Mouse (Mus musculus) common myeloid progenitor, adult 5-6 weeks (primary cell): ENCODE data around the gene Gnaq. TPM values are rescaled to one million over a fixed set of nuclear protein-coding genes. Genes with fewer than 3 reads are reported as not detected.

Experiments
- ATAC-seq: replicated peaks from 2 replicates; pipeline ENCODE4 v1.8.0; 2016; ENCODE audit warnings: low read depth, mild to moderate bottlenecking, moderate TSS enrichment, inconsistent platforms; ENCODE audit not compliant: poor library complexity, severe bottlenecking
- total RNA-seq: library from RNA; stranded (forward); fragments of 200-1000, 187-1606 nt; gene quantifications from 2 replicates; pipeline ENCODE4 v1.2.3, GENCODE M21; 2017

The Gnaq gene
- total RNA-seq, 1 experiment from 2014 or later, result 20.5 TPM

DNA sequence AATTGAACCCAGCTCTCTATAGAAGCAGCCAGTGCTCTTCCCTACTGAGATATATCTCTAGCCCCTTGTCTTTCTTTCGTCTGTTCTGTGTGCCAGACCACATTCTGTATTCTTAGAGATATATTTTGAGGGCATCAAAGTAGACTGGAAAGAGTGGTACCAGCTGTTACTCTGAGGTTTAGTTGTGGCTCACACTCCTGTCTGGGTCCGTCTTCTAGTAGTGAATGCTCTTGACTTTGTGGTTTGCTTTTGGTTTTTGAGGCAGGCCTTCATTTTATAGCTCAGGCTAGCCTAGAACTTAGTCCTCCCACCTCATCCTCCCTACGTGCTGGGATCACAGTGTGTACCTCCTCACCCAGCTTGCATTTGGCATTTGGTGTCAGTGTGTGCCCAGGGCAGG, 54.4 kb downstream of the Gnaq start:
- ATAC-seq, result 0 out of 2 replicates have a peak, but pooled peaks have one; percentile 36

DNA sequence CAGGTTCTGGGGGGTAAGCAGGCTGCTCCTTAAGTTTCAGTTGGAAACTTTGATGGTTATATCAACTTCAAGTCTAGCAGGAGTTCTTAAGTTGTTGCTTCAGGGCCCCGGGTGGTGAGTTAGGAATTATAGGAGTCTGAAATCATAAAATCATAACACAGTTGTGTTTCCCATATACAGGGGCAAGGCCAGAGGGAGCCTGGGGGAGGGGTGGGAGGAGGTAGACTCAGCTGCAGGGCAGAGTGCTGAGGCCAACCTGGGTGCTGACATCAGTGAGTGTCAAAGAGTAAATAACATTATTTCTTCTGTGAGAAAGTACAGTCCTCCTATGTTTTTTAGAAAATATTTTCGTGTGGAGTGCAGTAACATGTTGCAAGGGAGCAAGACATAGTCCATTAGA, 55.3 kb downstream of the Gnaq start:
- no peak for ATAC-seq

DNA sequence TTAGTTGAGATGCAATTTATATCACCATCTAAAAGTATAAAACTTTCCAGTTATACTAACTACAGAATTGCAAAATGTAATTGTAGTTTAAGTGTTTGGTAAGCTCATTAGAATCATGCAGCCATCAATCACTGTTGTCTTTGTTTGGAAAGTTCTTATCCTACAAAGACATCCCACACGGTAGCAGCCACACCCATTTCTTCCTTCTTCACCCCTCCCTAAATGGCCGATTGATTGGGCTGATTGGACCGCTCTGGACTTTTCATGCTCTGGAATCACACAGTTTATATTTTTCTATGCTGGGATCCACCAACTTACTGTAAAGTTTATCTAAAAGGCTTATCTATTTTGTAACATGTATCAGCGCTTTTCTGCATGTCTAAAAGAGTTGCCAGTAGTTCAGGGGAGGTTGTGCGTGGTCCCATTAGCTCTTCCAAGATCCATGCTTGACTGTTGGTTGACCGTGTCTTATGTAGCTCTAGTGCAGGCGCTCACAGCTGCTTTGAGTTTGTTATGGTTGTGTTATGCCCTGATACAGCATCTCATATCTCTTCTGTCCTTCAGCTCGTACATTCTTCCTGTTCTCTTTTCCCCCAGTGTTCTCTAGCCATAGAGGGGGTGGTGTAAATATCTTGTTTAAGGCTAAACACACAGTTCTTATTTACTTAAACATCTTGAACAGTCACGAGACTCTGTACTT, 56.6 kb downstream of the Gnaq start:
- ATAC-seq, result 0 out of 2 replicates have a peak, but pooled peaks have one; percentile 39

DNA sequence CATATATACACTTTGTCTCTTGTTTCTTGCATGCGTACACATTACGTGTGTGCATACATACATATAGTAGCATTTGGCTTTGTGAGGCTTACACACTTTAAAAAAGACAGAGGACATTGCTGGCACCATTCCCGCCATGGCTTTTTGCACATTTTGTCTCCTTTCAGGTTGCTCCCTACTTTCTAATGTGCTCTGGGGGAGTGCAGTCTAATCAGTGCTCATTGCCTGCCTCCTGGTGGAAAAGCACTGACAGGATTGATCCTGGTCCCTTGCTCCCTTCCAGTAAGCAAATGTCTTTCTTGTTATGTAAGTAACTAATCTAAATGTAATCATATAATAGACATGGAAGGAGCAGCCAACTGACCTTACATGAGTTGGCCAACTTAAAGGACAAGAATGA, 65.5 kb downstream of the Gnaq start:
- ATAC-seq, result no peak

DNA sequence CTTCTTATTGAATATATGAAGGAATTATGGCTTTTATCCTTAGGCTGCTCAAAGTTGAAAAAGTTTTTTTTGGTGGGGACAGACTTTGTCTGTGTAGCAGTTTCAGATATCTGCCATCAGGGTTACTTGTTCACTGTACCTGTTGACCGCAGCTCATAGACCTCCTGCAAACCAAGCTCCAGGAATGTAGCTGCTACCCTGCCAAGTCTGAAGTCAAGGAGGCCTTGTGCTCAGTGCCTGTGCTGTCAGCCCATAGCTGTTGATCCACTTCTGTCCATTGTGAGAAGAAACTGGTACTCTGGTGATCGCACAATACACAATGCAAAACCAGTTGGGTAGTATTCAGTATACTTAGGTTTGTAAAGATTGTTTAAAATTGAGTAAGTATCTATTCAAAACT, 68.7 kb downstream of the Gnaq start:
- ATAC-seq, result no peak

DNA sequence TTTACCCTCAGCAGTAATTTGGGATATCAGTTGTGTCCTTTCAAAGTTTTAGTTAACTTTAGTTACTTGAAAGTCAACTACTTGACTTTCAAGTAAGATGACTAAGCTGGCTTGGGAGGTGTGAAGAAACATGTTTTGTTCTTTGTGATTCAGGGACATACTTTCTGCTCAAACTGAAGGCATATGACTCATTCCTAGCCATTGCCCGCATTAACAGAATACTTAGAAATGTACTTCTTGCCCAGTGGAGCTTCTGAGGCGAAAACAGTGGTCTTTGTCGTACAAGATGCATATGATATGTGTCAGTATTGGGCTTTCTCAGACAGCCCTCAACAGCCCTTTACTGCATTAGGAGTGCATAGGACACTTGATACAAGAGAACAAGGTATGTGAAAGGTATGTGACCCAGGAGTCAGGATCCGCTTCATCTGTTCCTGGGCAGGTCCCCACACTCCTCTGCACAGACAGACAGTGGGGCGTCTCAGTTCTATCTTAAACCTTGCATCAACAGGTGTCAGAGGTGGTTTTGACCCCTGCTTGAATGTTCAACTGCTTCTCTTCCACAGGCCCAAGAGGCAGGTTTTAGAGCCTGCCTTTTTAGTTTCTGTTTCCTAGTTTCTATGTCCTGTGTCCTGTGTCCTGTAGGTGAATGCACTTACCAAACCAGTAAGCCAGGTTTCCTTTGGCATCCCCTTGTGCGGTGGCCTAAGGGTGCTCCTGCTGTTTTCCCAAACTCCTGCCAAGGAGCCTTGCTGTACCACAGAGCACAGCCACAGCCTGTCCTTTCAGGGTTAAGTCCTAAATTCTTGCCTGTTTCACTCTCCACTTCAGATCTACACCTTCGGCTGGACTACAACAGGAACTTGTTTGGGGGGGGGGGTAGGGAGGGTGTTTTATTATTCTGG, 72.4 kb downstream of the Gnaq start:
- no peak for ATAC-seq

DNA sequence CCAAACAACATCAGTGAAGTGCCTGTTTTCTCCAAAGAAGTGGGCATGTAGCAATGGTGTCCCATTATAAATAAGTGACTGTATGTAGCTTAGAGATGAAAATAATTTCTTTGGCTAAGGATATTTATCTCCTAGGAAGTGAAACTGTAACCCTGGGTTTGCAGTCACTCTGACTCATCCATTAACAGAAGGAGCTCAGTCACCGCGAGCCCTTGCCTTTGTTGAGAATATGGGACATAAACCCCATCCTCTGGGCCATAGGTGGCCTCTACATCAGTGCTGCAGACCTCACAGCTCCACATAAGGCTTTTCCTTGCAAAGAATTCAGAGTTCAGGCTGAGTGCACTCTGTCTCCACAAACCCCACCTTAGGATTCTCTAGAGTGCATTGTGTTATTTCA, 77.0 kb downstream of the Gnaq start:
- ATAC-seq, result no peak

DNA sequence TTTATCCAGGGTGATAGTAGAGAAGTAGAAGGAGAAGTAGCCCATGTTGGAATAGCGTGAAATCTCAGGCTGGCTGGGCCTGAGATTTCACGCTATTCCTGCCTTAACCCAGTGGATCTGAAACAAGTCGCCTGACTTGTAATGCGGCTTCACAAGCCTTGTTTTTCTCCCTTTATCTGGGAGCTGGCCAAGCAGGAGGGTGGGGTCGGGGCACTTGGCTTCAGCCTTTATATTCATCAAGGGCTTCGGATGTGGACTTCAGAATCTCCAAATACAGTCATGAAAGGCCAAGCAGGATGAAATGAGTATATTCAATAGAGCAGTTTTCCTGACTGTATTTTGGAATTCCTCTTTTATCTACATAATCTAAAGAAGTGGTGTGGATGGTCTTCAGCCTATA, 82.3 kb downstream of the Gnaq start:
- no peak for ATAC-seq

DNA sequence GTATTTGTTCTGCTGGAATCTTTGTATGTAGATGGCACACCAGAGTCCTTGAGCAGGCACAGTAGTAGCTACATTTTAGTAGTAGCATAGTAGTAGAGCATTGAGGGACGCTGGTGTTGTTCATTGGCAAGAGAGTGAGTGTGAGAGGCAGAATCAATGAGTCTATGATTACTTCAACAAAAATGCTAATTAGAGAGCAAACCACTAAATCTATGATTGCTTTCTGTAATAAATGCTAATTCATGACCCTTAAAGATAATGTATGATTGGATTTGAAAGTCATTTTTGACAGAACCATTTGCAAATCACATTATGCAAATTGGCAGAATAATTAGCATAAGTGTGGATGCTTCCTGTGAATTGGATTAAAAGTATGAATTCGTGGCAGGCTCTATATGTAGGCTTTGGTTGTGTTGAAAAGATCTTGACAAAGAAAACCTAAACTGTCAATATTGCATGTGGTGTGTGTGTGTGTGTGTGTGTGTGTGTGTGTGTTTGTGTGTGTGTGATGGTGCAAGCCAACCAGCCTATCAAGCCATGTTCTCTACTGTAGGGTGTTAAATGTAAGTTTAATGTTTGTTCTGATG, 82.9 kb downstream of the Gnaq start:
- no peak for ATAC-seq

DNA sequence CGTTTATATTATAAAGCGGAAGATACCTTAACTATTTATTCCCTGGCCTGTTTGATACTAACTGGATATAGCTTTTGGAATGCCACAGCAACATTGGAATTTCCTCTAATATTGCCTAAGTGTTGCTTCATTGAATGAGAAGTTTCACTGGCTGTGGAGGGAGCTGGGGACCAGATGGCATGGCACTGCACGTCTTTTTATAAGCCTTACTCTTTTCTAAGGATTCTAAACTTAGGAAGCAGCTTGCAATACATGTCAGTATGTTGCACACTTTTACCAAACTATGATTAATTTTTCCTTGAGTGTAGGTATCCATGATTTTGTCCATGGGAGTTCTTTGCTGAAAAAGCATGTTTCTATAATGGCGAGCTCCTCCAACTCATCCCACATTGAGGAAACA, 87.3 kb downstream of the Gnaq start:
- ATAC-seq, result no peak

DNA sequence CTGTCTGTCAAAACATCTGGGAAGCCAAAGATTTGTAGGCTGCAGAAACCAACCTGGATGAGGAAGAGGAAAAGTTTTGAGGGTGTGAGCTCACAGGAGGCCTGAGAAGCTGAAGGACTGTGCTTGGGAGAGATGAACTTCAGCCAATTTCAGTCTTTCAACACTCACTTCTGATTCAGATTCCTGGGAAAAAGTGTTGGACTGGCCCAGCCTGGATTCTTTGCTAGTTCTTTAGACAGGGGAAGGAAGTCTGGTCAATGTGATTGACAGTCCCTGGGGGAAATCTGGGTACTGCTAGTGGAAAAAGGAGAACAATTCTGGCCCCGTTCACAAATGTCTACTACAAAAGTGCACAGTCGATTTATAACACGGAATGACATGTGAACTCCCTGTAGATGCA, 89.9 kb downstream of the Gnaq start:
- no peak for ATAC-seq

DNA sequence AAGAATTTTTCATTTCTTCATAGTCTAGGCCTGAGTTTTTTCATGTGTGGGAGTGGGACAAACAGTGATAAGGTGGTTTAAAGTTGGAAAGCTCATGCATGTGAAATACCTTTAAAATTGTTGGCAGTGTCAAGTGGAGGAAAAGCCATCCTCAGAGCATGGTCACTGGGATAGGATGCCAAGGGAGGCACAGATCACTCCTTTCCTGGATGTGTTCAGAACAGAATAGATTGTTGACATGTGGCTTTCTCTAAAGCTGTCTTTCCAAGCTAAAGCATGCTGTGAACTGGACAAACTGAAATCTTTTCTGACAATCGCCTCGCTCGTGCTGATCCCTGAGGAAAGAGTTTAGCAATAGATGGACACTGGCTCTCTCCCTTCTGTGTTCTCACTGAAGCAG, 90.5 kb downstream of the Gnaq start:
- ATAC-seq, result no peak

DNA sequence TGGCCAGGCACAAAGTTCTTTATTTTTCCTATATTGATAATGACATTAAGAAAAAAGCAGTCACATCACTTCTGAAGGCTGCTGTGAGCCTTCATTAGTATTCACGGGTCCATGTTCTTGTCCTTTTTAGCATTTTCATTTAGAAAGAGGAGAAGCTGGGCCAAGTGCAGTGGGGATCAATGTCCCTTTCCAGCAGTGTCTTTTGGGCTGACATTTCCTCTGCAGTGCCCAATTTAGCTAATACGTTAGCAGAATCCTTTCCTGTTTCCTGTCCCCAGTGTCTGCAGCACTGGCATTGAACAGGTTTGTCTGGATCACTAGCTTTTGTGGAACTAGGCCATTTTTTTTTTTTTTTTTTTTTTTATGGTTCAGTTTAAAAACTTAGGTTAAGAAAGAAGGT, 92.2 kb downstream of the Gnaq start:
- no peak for ATAC-seq

DNA sequence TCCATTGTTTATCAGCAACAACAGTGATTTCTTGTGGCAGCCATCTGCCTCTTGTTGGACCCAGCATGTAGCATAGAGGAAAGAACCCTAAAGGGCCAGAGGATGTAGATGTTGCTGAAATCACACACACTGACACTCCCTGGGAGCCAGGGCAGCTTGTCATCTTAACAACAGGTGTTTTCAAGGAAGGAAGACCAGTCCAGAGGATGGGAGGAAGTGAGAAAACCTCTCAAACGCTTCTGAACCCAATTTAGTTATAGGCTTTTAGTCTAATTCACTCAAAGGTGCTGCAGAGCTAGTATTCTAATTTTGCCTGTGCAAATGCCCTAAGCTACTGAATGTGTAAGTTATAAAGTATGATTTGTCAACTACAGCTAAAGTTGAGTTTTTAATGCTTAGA, 99.0 kb downstream of the Gnaq start:
- no peak for ATAC-seq

DNA sequence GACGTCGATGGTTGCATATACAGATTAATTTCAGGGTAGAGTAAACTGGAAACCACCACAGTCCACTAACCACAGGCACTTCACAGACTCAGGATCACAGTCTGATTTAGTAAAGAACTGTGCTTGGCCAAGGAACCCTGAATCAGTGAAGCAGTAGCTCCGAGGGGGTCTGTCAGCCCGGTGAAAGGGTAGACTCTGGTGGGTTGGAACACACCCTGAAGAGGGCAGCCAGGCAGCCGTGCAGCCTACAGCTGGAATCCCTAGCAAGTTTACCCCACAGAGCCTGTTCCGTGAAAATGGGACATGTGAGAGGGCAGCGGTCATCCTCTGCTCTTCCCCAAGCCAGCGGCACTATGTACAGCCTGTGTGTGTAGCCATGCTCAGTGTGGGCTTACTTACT, 103.0 kb downstream of the Gnaq start:
- no peak for ATAC-seq

DNA sequence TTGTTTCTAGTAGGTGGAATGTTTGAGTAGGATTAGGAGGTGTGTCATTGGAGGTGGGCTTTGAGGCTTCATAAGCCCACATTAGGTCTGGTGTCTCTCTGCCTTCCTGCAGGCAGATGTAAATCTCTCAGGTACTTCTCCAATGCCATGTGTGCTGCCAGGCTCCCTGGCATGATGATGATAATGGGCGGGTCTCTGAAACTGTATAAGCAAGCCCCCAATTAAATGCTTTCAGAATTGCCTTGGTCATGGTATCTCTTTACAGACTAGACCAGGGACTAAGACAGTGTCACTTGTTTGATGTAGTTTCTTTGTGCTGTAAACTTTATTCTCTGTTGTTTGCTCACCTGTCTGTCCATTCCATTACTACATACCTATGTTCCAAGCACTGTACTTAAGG, 104.4 kb downstream of the Gnaq start:
- ATAC-seq, result no peak

DNA sequence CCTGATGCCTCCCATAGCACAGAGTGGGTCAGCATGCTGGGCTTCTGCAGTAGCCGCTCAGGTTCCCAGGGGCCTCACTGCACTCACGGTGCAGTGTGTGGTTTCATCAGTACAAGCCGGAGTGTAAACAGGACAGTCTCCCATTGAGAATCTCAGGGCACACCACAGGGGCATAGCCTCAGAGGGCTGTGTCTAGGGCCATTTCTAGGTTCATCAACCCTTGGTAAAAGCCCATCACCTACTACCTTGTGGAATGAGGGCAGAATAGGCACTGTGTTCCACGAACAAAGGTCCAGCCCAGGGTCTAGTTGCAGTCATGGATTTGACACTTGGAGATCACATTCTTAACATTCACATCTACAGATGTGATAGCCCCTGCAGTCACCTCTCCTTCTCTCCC, 105.4 kb downstream of the Gnaq start:
- no peak for ATAC-seq

DNA sequence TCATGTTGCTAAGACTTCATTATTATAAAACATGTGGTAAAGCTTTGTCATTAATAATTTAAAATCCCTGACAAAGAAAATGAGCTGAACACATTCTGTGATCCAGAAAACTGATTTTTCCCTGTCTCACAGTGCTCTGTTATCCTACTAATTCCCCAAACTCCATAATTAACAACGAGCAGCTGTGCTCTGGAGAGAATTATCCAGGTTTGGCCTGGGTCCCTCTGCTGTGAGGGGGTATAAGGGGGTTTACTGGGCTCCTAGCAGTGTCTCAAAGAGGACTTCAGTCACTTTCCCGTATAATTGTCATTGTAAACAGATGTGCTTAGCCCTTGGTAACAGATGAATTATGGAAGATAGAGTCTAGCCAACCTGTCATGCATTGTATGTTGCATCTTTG, 105.9 kb downstream of the Gnaq start:
- ATAC-seq, result no peak

DNA sequence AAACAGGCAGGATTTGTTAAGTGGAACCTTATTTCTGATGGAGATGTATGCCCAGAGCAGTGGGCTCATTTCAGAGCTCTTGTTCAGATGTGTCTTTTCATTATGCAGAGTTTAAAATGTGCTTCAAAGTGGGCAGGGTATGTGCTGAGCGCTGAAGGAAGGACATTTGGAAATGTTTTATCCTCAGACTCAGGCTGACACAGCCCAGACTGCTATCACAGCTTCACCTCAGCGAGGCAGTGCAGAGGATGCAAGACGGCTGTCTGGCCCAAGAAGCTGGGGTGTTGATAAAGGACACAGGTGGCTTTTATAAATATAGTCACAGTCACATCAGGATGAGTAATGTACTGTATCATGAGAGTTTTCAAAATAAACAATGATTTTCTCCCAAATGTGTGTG, 110.1 kb downstream of the Gnaq start:
- no peak for ATAC-seq

DNA sequence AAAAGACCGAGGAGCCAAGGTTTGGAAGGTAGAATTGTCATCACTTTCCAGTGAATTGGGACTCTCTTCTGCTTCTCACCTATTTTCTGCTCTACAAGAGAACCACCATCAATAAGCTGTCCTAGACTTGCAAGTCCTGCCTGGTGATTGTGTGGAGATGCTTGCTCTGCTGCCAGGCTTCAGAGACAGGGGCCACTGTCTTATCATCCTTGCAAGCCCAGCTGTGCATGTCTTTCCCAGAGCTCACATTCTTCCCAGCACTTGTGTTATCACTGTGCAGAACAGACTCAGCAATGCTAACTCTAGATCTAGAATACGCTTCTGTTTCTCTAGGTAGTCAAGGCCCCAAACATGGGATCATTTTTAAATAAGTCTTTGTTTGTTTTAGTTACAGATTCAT, 116.4 kb downstream of the Gnaq start:
- no peak for ATAC-seq

DNA sequence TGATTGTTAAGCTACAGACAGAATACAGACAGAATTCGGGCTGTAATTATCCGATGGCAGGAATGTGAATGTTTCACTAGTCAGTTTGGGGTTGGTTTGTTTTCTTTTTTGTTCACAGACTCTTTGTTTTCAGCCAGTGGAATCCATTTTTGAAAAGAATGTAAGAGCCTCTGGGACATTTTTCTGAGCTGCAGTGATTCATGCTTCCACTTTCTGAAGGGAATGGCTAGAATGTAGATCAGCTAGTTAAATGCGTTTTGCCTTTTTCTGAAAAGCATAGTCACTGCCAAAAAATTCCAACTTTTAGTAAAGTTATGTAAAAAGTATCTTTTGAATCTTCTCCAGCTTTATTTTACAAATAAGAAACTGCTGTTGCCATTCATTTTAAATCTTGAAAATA, 118.3 kb downstream of the Gnaq start:
- ATAC-seq, result no peak
